Mouse (Mus musculus) mammary gland, adult 2 months (tissue): Measurements from ENCODE around the gene Tmem62. TPM values are rescaled to one million over a fixed set of nuclear protein-coding genes. Genes with fewer than 3 reads are reported as not detected.

Experiments
- polyA plus RNA-seq: library from polyadenylated mRNA; depleted of rRNA; stranded (reverse); fragments of >200 nt; gene quantifications from 2 replicates; pipeline ENCODE4 v1.2.3, GENCODE M21; 2012; ENCODE audit warnings: low replicate concordance; rRNA removed

Gene Tmem62
- polyA plus RNA-seq: 6.0 and 11.9 TPM in 2 replicates

GRCm38 (mm10) chr2:120976990-120977925, at the start of gene Tmem62:
Gene Tmem62, plus strand, starts transcription at chr2:120977017.

GRCm38 (mm10) chr2:120970559-120971080, 6.2 kb upstream of the Tmem62 start, which contains the start of gene Ubr1:
Gene Ubr1, minus strand, starts transcription at chr2:120970715.

GRCm38 (mm10) chr2:121007925-121008663, 31.3 kb downstream of the Tmem62 start, which contains the start of gene Ccndbp1:
Gene Ccndbp1, plus strand, starts transcription at chr2:121008403.

GRCm38 (mm10) chr2:121036733-121037341, 60.0 kb downstream of the Tmem62 start, which contains the start of gene Epb42:
Gene Epb42, minus strand, starts transcription at chr2:121037072.

Other genes with a start within 250 kb of the Tmem62 start
- 18.2 and 22.0 TPM in 2 replicates for gene Cdan1, start 126.9 kb upstream of the Tmem62 start, polyA plus RNA-seq
- 2.3 and 4.2 TPM in 2 replicates for gene Ttbk2, start 126.4 kb upstream of the Tmem62 start, polyA plus RNA-seq
- 26.8 and 39.5 TPM in 2 replicates for gene Ubr1, start 6.3 kb upstream of the Tmem62 start, polyA plus RNA-seq
- gene Ccndbp1, start 31.4 kb downstream of the Tmem62 start, polyA plus RNA-seq: 18.3 and 30.3 TPM in 2 replicates
- not detected in 2 replicates for gene Epb42, start 60.1 kb downstream of the Tmem62 start, polyA plus RNA-seq
- 1.0 TPM in 1 of 2 replicates, not detected in the other for gene Tgm5, start 108.8 kb downstream of the Tmem62 start, polyA plus RNA-seq
- 0.23 TPM in 1 of 2 replicates, not detected in the other for gene Tgm7, start 132.8 kb downstream of the Tmem62 start, polyA plus RNA-seq
- gene Adal, start 163.4 kb downstream of the Tmem62 start, polyA plus RNA-seq: 3.2 and 6.8 TPM in 2 replicates
- 8.7 and 13.8 TPM in 2 replicates for gene Lcmt2, start 163.6 kb downstream of the Tmem62 start, polyA plus RNA-seq
- 38.3 and 50.0 TPM in 2 replicates for gene Tubgcp4, start 193.6 kb downstream of the Tmem62 start, polyA plus RNA-seq
- gene Zscan29, start 194.1 kb downstream of the Tmem62 start, polyA plus RNA-seq: 2.9 and 3.3 TPM in 2 replicates